Mouse (Mus musculus) retina, postnatal 7 days (tissue): ENCODE measurements at regions not wholly inside any gene's neighbourhood (a gene's known extent, or its start where the extent isn't known, plus 50 kb on each side); places are given as distances from the start of the nearest gene placed in this dataset.

Experiments
- DNase-seq: peaks from one replicate; pipeline ENCODE4 v3.0.0-alpha.2; 2012; ENCODE audit warnings: low read depth, low spot score

DNA sequence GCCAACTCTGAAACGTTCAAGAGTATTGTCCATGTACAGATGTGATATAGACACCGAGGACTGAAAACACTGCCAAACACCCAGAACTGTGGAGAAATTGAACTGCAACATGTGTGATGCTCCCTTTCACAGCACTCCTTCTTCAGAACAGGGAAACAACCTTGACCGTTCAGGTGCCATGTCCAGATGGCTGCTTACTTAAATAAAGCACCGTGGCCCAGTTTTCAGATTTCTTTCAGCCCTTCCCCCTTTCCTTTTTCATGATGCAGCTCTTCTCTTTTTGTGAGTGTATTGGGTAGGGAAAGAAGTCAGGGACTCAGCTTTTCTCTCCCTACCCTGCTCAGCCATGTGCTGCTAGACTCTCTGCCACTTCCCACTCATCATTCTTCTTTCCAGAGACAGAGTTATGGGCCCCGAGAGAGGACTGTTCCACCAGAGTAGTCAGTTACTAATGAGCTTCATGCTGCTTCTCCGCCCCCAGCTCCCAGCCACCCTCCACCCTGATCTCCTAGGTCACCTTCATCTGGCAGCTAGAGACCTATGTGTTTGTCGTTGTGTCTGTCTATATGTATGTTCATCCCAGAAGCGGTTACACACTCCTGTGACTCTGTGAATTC is 74.3 kb upstream of the Astn2 start:
- DNase-seq: no peak
